Mouse (Mus musculus) hindbrain, embryonic 13.5 days (tissue): ENCODE results near the gene Rcan1. TPM values are rescaled to one million over a fixed set of nuclear protein-coding genes. Genes with fewer than 3 reads are reported as not detected.

ENCODE experiments used
- ATAC-seq: fragments of 200-750 bp; cut with Nextera tagmentation; 2 replicates; pipeline ENCODE4 v1.8.0; 2017; ENCODE audit warnings: moderate TSS enrichment; ENCODE audit not compliant: low FRiP score
- H3K27ac ChIP-seq: fragments of 300-500 bp; sonication (generic); 2 replicates; pipeline ENCODE4 v1.5.1; 2015; ENCODE audit warnings: inconsistent platforms, mild to moderate bottlenecking, moderate library complexity
- H3K27me3 ChIP-seq: fragments of 300-500 bp; sonication (generic); 2 replicates; pipeline ENCODE4 v1.6.1; 2015; ENCODE audit warnings: mild to moderate bottlenecking, inconsistent platforms
- H3K36me3 ChIP-seq: fragments of 300-500 bp; sonication (generic); 2 replicates; pipeline ENCODE4 v1.6.1; 2015; ENCODE audit warnings: mild to moderate bottlenecking, inconsistent platforms
- H3K4me1 ChIP-seq: fragments of 300-500 bp; sonication (generic); replicated peaks from 2 replicates; pipeline ENCODE4 v1.6.1; 2015; ENCODE audit warnings: inconsistent platforms
- H3K4me2 ChIP-seq: fragments of 300-500 bp; sonication (generic); 2 replicates; pipeline ENCODE4 v1.6.1; 2015; ENCODE audit warnings: inconsistent platforms, mild to moderate bottlenecking, moderate library complexity
- H3K4me3 ChIP-seq: fragments of 300-500 bp; sonication (generic); 2 replicates; pipeline ENCODE4 v1.5.1; 2015; ENCODE audit warnings: mild to moderate bottlenecking, inconsistent platforms
- H3K9ac ChIP-seq: fragments of 300-500 bp; sonication (generic); 2 replicates; pipeline ENCODE4 v1.6.1; 2015; ENCODE audit warnings: mild to moderate bottlenecking, inconsistent platforms
- H3K9me3 ChIP-seq: fragments of 300-500 bp; sonication (generic); 2 replicates; pipeline ENCODE4 v1.6.1; 2016; ENCODE audit warnings: inconsistent platforms
- WGBS: fragments of 180-500 bp; shearing (Covaris S2); methylation state at CpG from one replicate; pipeline ENCODE4 v1.1.7; 2015; 5-methylcytosine and 5-hydroxymethylcytosine counted together
- polyA plus RNA-seq: library from polyadenylated mRNA; unstranded; fragments of >200 nt; fragmentation: Nextera tagmentation; extraction: Ambion mirVana; gene quantifications from 2 replicates; pipeline ENCODE4 v1.2.1, GENCODE M21; 2015

Gene Rcan1
- polyA plus RNA-seq, 1 experiment from 2014 or later, result 56.5 TPM

DNA sequence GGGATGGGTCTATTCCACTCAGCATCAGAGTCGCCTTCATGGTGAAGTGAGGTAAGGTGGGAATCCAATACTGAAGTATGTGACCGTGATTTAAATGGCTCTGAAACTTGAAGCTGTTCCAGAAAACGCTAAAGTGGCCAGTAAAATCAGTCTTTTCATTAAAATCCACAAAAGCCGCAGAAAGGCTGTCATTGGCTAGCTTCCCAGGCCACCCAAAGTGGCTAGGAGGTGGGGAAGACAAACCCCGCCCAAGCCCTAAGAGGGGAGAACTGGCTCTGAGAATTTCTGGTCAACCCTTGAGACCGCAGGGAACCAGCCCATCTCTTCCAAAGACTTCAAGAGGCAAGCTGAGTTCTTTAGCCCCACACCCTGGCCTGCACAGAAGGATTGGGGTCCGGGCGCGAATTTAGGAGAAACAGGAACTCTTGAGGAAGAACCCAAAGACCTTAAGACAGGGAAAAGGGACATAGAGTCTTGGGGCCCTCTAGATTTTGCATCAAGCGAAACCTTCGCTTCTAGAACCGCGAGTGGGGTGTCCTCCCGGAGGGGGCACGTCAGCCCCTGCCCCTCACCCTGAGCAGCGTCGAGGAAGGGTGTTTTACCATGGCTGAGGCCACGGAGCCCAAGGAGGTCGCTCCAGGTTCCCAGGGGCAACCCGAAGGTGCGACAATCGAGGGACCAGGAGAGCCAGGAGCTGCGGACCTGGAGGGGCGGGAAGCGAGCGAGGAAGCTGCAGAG lies 27.4 kb upstream of the Rcan1 start:
- 9% methylated on average over 26 of the region's 26 CpGs for WGBS
- no peaks in the 10 kb centered on the region for H3K9me3 ChIP-seq
- 0 out of 2 replicates have a peak overlapping the region, but pooled peaks have one; percentile 44 for H3K27ac ChIP-seq
- no peaks in the 10 kb centered on the region for H3K36me3 ChIP-seq
- H3K4me1 ChIP-seq, result peaks cover 16% of the 10 kb centered on the region
- H3K9ac ChIP-seq, result peak overlapping the region; percentile 68
- H3K4me2 ChIP-seq, result peak overlapping the region; percentile 92
- no peak for ATAC-seq
- peaks cover 50% of the 10 kb centered on the region for H3K27me3 ChIP-seq
- H3K4me3 ChIP-seq, result peak overlapping the region; percentile 53

- 87% methylated on average over 9 of the region's 9 CpGs for WGBS
- Histone ChIP-seq H3K36me3 (no peaks in the 10 kb centered on the region), H3K27ac (no peak overlapping the region), H3K4me1 (no peaks in the 10 kb centered on the region), H3K9me3 (no peaks in the 10 kb centered on the region), H3K4me3 (no peak overlapping the region), H3K9ac (no peak overlapping the region), H3K4me2 (no peak overlapping the region), H3K27me3 (0 out of 2 replicates have a peak, but pooled peaks cover 3% of the 10 kb centered on the region)
- ATAC-seq, result no peak
These were observed 18.7 kb upstream of the Rcan1 start for GRCm38 (mm10) chr16:92489356-92489755.

DNA sequence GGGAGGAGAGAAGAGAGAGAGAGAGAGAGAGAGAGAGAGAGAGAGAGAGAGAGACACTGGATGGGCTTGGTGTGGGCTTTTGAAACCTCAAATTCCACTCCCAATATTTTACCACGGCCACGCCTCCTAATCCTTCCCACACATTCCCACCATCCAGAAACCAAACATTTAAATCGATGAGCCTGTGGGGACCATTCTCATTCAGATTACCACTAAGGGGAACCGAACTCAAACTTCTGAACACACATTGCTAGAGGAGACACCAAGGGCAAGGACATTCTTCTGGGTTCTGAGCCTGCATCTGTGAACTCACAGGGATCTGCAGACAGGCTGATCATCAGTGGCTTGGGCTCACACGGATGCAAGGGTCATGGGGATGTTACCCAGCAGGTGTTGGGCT lies 17.8 kb upstream of the Rcan1 start:
- Histone ChIP-seq H3K4me1 (no peaks in the 10 kb centered on the region), H3K9me3 (no peaks in the 10 kb centered on the region), H3K4me2 (no peak overlapping the region), H3K36me3 (no peaks in the 10 kb centered on the region), H3K4me3 (no peak overlapping the region), H3K27ac (no peak overlapping the region), H3K27me3 (peaks cover 7% of the 10 kb centered on the region; the same call in 1 of the 2 replicates), H3K9ac (no peak overlapping the region)
- ATAC-seq, result no peak
- 88% methylated on average over 5 of the region's 5 CpGs for WGBS

- H3K27ac ChIP-seq, result no peak overlapping the region
- H3K4me3 ChIP-seq, result no peak overlapping the region
- no peak overlapping the region for H3K4me2 ChIP-seq
- H3K9ac ChIP-seq, result no peak overlapping the region
- no peaks in the 10 kb centered on the region for H3K4me1 ChIP-seq
- no peaks in the 10 kb centered on the region for H3K9me3 ChIP-seq
- WGBS, result 63% methylated on average over 4 of the region's 4 CpGs
- peaks cover 9% of the 10 kb centered on the region; the same call in 1 of the 2 replicates for H3K27me3 ChIP-seq
- no peak for ATAC-seq
- no peaks in the 10 kb centered on the region for H3K36me3 ChIP-seq
These were observed 16.8 kb upstream of the Rcan1 start for GRCm38 (mm10) chr16:92487489-92487888.

GRCm38 (mm10) chr16:92487086-92487485 lies 16.4 kb upstream of the Rcan1 start:
- peaks cover 9% of the 10 kb centered on the region; the same call in 1 of the 2 replicates for H3K27me3 ChIP-seq
- H3K4me2 ChIP-seq, result no peak overlapping the region
- H3K4me1 ChIP-seq, result no peaks in the 10 kb centered on the region
- H3K27ac ChIP-seq, result no peak overlapping the region
- WGBS, result 90% methylated on average over 6 of the region's 6 CpGs
- no peaks in the 10 kb centered on the region for H3K36me3 ChIP-seq
- no peak for ATAC-seq
- no peak overlapping the region for H3K9ac ChIP-seq
- H3K4me3 ChIP-seq, result no peak overlapping the region
- H3K9me3 ChIP-seq, result no peaks in the 10 kb centered on the region

GRCm38 (mm10) chr16:92485436-92485835 lies 14.8 kb upstream of the Rcan1 start, which contains the start of gene Clic6:
TSS of gene Clic6 (plus strand) at chr16:92485736.
- H3K9me3 ChIP-seq, result no peaks in the 10 kb centered on the region
- no peak within 1 kb of the TSS for H3K9ac ChIP-seq

GRCm38 (mm10) chr16:92478561-92479150 lies 8.0 kb upstream of the Rcan1 start:
- Histone ChIP-seq H3K4me3 (peak overlapping the region; percentile 30), H3K9ac (peak overlapping the region; percentile 58; the same call in 1 of the 2 replicates), H3K4me1 (peaks cover 5% of the 10 kb centered on the region; the same call in 1 of the 2 replicates), H3K36me3 (no peaks in the 10 kb centered on the region), H3K4me2 (peak overlapping the region; percentile 55), H3K9me3 (no peaks in the 10 kb centered on the region), H3K27me3 (peaks cover 34% of the 10 kb centered on the region), H3K27ac (no peak overlapping the region)
- 9% methylated on average over 23 of the region's 23 CpGs for WGBS
- peak; percentile 32; the same call in 1 of the 2 replicates for ATAC-seq

More at GRCm38 (mm10) chr16:92485436-92485835, 14.8 kb upstream of the Rcan1 start, which contains the start of gene Clic6:
- H3K4me3 ChIP-seq, result no peak within 1 kb of the TSS
- no peaks in the 10 kb centered on the region for H3K4me1 ChIP-seq
- H3K36me3 ChIP-seq, result no peaks in the 10 kb centered on the region
- H3K4me2 ChIP-seq, result no peak within 1 kb of the TSS
- WGBS, result 89% methylated on average over 5 of the region's 5 CpGs
- no peak for ATAC-seq
- H3K27ac ChIP-seq, result no peak within 1 kb of the TSS
- peaks cover 10% of the 10 kb centered on the region; the same call in 1 of the 2 replicates for H3K27me3 ChIP-seq

DNA sequence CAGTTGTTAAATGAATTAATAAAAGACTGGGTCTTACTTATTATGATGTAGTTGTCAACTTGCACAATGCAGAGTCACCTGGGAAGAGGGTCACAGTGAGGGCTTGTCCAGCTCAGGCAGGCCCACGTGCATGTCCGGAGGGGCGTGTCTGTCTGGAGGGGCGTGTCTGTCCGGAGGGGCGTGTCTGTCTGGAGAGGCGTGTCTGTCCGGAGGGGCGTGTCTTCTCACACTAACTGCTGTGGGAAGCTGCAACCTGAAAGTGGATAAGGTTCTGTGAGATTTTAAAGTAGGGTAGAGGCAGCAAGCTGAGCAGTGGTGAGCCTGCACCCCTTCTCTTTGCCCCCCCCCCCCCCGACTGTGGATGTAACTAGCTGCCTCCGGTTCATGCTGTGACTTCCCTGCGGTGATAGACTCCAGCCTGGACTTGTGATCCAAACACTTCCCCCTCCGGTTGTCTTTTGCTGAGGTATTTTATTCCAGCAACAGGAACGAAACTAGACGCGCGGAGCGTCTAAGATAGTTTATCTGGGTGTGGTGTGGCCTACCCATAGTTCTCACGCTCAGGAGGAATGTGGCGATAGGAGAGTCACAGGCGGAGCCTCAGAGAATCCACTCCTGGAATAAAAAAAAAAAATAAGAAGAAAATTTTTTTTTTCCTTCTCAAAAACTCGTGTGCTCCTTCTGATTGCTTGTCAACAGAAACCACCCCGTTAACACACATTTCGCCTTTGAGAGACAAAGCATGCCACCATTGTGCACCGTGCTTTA lies 4.6 kb upstream of the Rcan1 start:
- H3K27ac ChIP-seq, result no peak overlapping the region
- no peak overlapping the region for H3K4me2 ChIP-seq
- peaks cover 5% of the 10 kb centered on the region; the same call in 1 of the 2 replicates for H3K4me1 ChIP-seq
- no peaks in the 10 kb centered on the region for H3K9me3 ChIP-seq
- 63% methylated on average over 25 of the region's 25 CpGs for WGBS
- no peak overlapping the region for H3K9ac ChIP-seq
- H3K36me3 ChIP-seq, result no peaks in the 10 kb centered on the region
- no peak overlapping the region for H3K4me3 ChIP-seq
- no peak for ATAC-seq
- H3K27me3 ChIP-seq, result peaks cover 28% of the 10 kb centered on the region

GRCm38 (mm10) chr16:92472898-92473297 lies 2.2 kb upstream of the Rcan1 start:
- no peak overlapping the region for H3K4me2 ChIP-seq
- H3K27ac ChIP-seq, result no peak overlapping the region
- no peak for ATAC-seq
- no peaks in the 10 kb centered on the region for H3K9me3 ChIP-seq
- 85% methylated on average over 3 of the region's 3 CpGs for WGBS
- no peak overlapping the region for H3K4me3 ChIP-seq
- H3K27me3 ChIP-seq, result peaks cover 11% of the 10 kb centered on the region; the same call in 1 of the 2 replicates
- no peak overlapping the region for H3K9ac ChIP-seq
- no peaks in the 10 kb centered on the region for H3K4me1 ChIP-seq
- H3K36me3 ChIP-seq, result no peaks in the 10 kb centered on the region

DNA sequence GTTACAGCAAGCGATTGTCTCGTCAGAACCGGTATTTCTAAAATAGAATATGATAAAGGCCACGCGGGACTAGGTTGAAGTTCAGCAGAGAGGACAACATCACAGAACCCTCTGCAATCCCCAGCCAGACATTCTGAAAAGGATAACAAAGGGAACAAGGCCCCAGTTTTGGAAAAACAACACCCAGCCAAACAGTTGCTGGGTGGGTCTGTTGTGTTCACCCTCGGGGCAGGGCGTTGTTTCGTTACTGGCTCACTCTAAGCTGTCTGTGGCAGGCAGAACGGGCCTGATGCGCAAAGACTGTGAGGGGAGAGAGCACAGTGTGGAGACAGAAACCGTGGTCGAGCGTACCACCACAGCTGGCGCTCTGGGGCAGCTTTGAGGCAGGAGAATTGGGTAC lies 2.2 kb downstream of the Rcan1 start:
- Histone ChIP-seq H3K27ac (no peak overlapping the region), H3K4me2 (no peak overlapping the region), H3K36me3 (no peaks in the 10 kb centered on the region), H3K4me3 (no peak overlapping the region), H3K9me3 (no peaks in the 10 kb centered on the region), H3K4me1 (peaks cover 22% of the 10 kb centered on the region), H3K9ac (no peak overlapping the region), H3K27me3 (no peaks in the 10 kb centered on the region)
- WGBS, result 77% methylated on average over 14 of the region's 14 CpGs
- no peak for ATAC-seq

GRCm38 (mm10) chr16:92467041-92467440 lies 3.6 kb downstream of the Rcan1 start:
- H3K4me2 ChIP-seq, result no peak overlapping the region
- no peaks in the 10 kb centered on the region for H3K9me3 ChIP-seq
- H3K9ac ChIP-seq, result no peak overlapping the region
- no peak overlapping the region for H3K27ac ChIP-seq
- 79% methylated on average over 5 of the region's 5 CpGs for WGBS
- no peaks in the 10 kb centered on the region for H3K27me3 ChIP-seq
- no peak for ATAC-seq
- H3K4me1 ChIP-seq, result peaks cover 27% of the 10 kb centered on the region
- H3K36me3 ChIP-seq, result no peaks in the 10 kb centered on the region
- H3K4me3 ChIP-seq, result no peak overlapping the region
